Mouse (Mus musculus): ENCODE data around the gene Tet1. TPM values are rescaled to one million over a fixed set of nuclear protein-coding genes. Genes with fewer than 3 reads are reported as not detected.
A peak's percentile ranks its signal among the peaks of the same experiment; 100 is the strongest.

Gene Tet1
- polyA plus RNA-seq, 1 experiment from 2014 or later, result 28.7 TPM

- H3K27me3 ChIP-seq, result no peaks in the 10 kb centered on the region
- H3K9ac ChIP-seq (replicated peaks), result no peak overlapping the region
- no peak for ATAC-seq (ENCODE audit: insufficient number of reproducible peaks, insufficient read depth, low FRiP score, low TSS enrichment, low read depth)
- H3K27ac ChIP-seq, result peak overlapping the region; percentile 47
- H3K4me3 ChIP-seq (replicated peaks), result no peak overlapping the region
- 35% methylated on average over 9 of the region's 9 CpGs for WGBS
- H3K36me3 ChIP-seq, result peaks cover 22% of the 10 kb centered on the region
- peaks cover 9% of the 10 kb centered on the region; the same call in 1 of the 2 replicates for H3K4me1 ChIP-seq (replicated peaks)
- no peaks in the 10 kb centered on the region for H3K9me3 ChIP-seq
- peak overlapping the region; percentile 13 for H3K4me2 ChIP-seq
Measured at GRCm38 (mm10) chr10:62843787-62844491, 64.9 kb downstream of the Tet1 start.

DNA sequence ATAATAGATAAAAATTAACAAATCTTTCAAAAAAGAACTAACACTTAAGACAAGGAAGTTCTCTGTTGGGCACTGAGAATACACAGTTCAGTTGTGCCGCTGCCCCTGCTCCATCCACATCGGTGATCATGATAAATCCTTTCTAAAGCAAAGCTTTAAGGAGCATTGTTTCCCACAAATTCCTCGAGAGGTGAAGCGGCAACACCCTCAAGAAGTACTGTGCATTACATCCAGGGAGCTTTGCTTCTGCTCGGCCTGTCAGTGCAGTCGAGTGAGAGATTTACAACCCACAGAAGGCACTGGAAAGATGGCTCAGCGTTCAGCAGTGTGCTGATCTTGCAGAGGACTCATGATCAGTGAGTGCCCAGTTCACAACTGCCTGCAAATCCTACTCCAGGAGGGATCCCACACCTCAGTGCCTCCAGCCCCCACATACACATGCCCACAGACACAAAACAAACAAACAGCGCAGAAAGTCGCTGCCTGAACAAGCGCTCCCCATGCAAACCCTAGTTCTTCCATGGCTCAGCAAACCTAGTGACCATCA is 66.8 kb downstream of the Tet1 start:
- peaks cover 9% of the 10 kb centered on the region; the same call in 1 of the 2 replicates for H3K4me1 ChIP-seq (replicated peaks)
- H3K4me2 ChIP-seq, result no peak overlapping the region
- WGBS, result 76% methylated on average over 10 of the region's 10 CpGs
- ATAC-seq (ENCODE audit: insufficient number of reproducible peaks, insufficient read depth, low FRiP score, low TSS enrichment, low read depth), result no peak
- peaks cover 38% of the 10 kb centered on the region for H3K36me3 ChIP-seq
- H3K4me3 ChIP-seq (replicated peaks), result no peak overlapping the region
- no peak overlapping the region for H3K27ac ChIP-seq
- no peak overlapping the region for H3K9ac ChIP-seq (replicated peaks)
- no peaks in the 10 kb centered on the region for H3K9me3 ChIP-seq
- no peaks in the 10 kb centered on the region for H3K27me3 ChIP-seq

GRCm38 (mm10) chr10:62840687-62841086 is 68.1 kb downstream of the Tet1 start:
- Histone ChIP-seq H3K9me3 (no peaks in the 10 kb centered on the region), H3K4me3 (replicated peaks) (no peak overlapping the region), H3K36me3 (peaks cover 39% of the 10 kb centered on the region), H3K27ac (no peak overlapping the region), H3K4me2 (no peak overlapping the region), H3K27me3 (no peaks in the 10 kb centered on the region), H3K4me1 (replicated peaks) (peaks cover 9% of the 10 kb centered on the region; the same call in 1 of the 2 replicates), H3K9ac (replicated peaks) (no peak overlapping the region)
- ATAC-seq (ENCODE audit: insufficient number of reproducible peaks, insufficient read depth, low FRiP score, low TSS enrichment, low read depth), result no peak
- WGBS, result 94% methylated on average over 7 of the region's 7 CpGs

GRCm38 (mm10) chr10:62837987-62838386 is 70.8 kb downstream of the Tet1 start:
- no peaks in the 10 kb centered on the region for H3K9me3 ChIP-seq
- no peaks in the 10 kb centered on the region for H3K27me3 ChIP-seq
- WGBS, result 90% methylated on average over 5 of the region's 5 CpGs
- no peak overlapping the region for H3K9ac ChIP-seq (replicated peaks)
- no peaks in the 10 kb centered on the region for H3K4me1 ChIP-seq (replicated peaks)
- no peak for ATAC-seq (ENCODE audit: insufficient number of reproducible peaks, insufficient read depth, low FRiP score, low TSS enrichment, low read depth)
- H3K36me3 ChIP-seq, result peaks cover 55% of the 10 kb centered on the region
- no peak overlapping the region for H3K4me2 ChIP-seq
- no peak overlapping the region for H3K4me3 ChIP-seq (replicated peaks)
- H3K27ac ChIP-seq, result no peak overlapping the region

- no peak for ATAC-seq (ENCODE audit: insufficient number of reproducible peaks, insufficient read depth, low FRiP score, low TSS enrichment, low read depth)
- H3K36me3 ChIP-seq, result peaks cover 62% of the 10 kb centered on the region
- H3K4me1 ChIP-seq (replicated peaks), result no peaks in the 10 kb centered on the region
- H3K4me3 ChIP-seq (replicated peaks), result no peak overlapping the region
- WGBS, result 80% methylated on average over 9 of the region's 9 CpGs
- no peaks in the 10 kb centered on the region for H3K9me3 ChIP-seq
- no peak overlapping the region for H3K9ac ChIP-seq (replicated peaks)
- no peaks in the 10 kb centered on the region for H3K27me3 ChIP-seq
- H3K27ac ChIP-seq, result no peak overlapping the region
- no peak overlapping the region for H3K4me2 ChIP-seq
Measured at GRCm38 (mm10) chr10:62832783-62833182, 76.0 kb downstream of the Tet1 start.

- Histone ChIP-seq H3K9ac (replicated peaks) (no peak overlapping the region), H3K36me3 (peaks cover 58% of the 10 kb centered on the region)
- WGBS, result 87% methylated on average over 2 of the region's 2 CpGs
Measured at GRCm38 (mm10) chr10:62831546-62831945, 77.2 kb downstream of the Tet1 start.

GRCm38 (mm10) chr10:62824474-62824873 is 84.3 kb downstream of the Tet1 start:
- H3K9ac ChIP-seq (replicated peaks), result 0 out of 2 replicates have a peak overlapping the region, but pooled peaks have one; percentile 8
- whole genome bisulfite sequencing, result 91% methylated on average over 8 of the region's 8 CpGs
- H3K27ac ChIP-seq, result no peak overlapping the region
- H3K4me1 ChIP-seq (replicated peaks), result no peaks in the 10 kb centered on the region
- H3K9me3 ChIP-seq, result no peaks in the 10 kb centered on the region
- no peak overlapping the region for H3K4me2 ChIP-seq
- peaks cover 51% of the 10 kb centered on the region for H3K36me3 ChIP-seq
- no peak for ATAC-seq (ENCODE audit: insufficient number of reproducible peaks, insufficient read depth, low FRiP score, low TSS enrichment, low read depth)
- H3K4me3 ChIP-seq (replicated peaks), result no peak overlapping the region
- no peaks in the 10 kb centered on the region for H3K27me3 ChIP-seq

More at GRCm38 (mm10) chr10:62831546-62831945, 77.2 kb downstream of the Tet1 start:
- ATAC-seq (ENCODE audit: insufficient number of reproducible peaks, insufficient read depth, low FRiP score, low TSS enrichment, low read depth), result no peak
- Histone ChIP-seq H3K9me3 (no peaks in the 10 kb centered on the region), H3K4me3 (replicated peaks) (no peak overlapping the region), H3K27me3 (no peaks in the 10 kb centered on the region), H3K4me2 (no peak overlapping the region), H3K27ac (no peak overlapping the region), H3K4me1 (replicated peaks) (no peaks in the 10 kb centered on the region)

- Histone ChIP-seq H3K27ac (no peak overlapping the region), H3K27me3 (no peaks in the 10 kb centered on the region), H3K4me1 (replicated peaks) (no peaks in the 10 kb centered on the region), H3K9ac (replicated peaks) (no peak overlapping the region), H3K9me3 (no peaks in the 10 kb centered on the region), H3K4me2 (no peak overlapping the region), H3K36me3 (peaks cover 55% of the 10 kb centered on the region), H3K4me3 (replicated peaks) (no peak overlapping the region)
- WGBS, result 84% methylated on average over 4 of the region's 4 CpGs
- no peak for ATAC-seq (ENCODE audit: insufficient number of reproducible peaks, insufficient read depth, low FRiP score, low TSS enrichment, low read depth)
Measured at GRCm38 (mm10) chr10:62823431-62823830, 85.4 kb downstream of the Tet1 start.

DNA sequence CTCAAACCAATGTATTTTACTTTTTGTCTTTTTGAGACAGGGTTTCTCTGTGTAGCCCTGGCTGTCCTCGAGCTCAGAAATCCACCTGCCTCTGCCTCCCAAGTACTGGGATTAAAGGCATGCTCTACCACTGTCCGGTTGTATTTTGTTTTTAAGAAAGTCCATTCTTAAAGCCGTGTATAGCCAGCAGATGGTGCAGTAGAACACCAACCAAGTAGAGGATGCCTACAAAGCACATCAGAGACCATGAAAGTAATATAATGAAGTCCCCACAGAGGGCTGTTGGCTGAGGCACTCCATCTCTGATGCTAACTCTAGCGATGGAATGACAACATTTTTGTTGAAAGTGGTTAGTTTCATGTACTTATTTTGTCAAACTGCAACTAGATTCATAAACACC is 98.8 kb downstream of the Tet1 start:
- Histone ChIP-seq H3K4me3 (replicated peaks) (no peak overlapping the region), H3K36me3 (peaks cover 43% of the 10 kb centered on the region), H3K27me3 (no peaks in the 10 kb centered on the region), H3K9me3 (no peaks in the 10 kb centered on the region), H3K27ac (no peak overlapping the region), H3K4me1 (replicated peaks) (no peaks in the 10 kb centered on the region), H3K4me2 (no peak overlapping the region), H3K9ac (replicated peaks) (no peak overlapping the region)
- 89% methylated on average over 4 of the region's 4 CpGs for WGBS
- ATAC-seq (ENCODE audit: insufficient number of reproducible peaks, insufficient read depth, low FRiP score, low TSS enrichment, low read depth), result no peak

- Histone ChIP-seq H3K27ac (no peak overlapping the region), H3K4me2 (no peak overlapping the region), H3K36me3 (peaks cover 34% of the 10 kb centered on the region), H3K27me3 (no peaks in the 10 kb centered on the region), H3K4me3 (replicated peaks) (no peak overlapping the region), H3K4me1 (replicated peaks) (no peaks in the 10 kb centered on the region), H3K9me3 (no peaks in the 10 kb centered on the region), H3K9ac (replicated peaks) (no peak overlapping the region)
- no peak for ATAC-seq (ENCODE audit: insufficient number of reproducible peaks, insufficient read depth, low FRiP score, low TSS enrichment, low read depth)
- WGBS, result 91% methylated on average over 2 of the region's 2 CpGs
Measured at GRCm38 (mm10) chr10:62808766-62809165, 100.0 kb downstream of the Tet1 start.

- 89% methylated on average over 7 of the region's 7 CpGs for WGBS
- Histone ChIP-seq H3K27ac (no peak overlapping the region), H3K9me3 (no peaks in the 10 kb centered on the region), H3K4me2 (no peak overlapping the region), H3K4me1 (replicated peaks) (no peaks in the 10 kb centered on the region), H3K27me3 (no peaks in the 10 kb centered on the region), H3K36me3 (peaks cover 30% of the 10 kb centered on the region), H3K9ac (replicated peaks) (no peak overlapping the region), H3K4me3 (replicated peaks) (no peak overlapping the region)
- ATAC-seq (ENCODE audit: insufficient number of reproducible peaks, insufficient read depth, low FRiP score, low TSS enrichment, low read depth), result no peak
Measured at GRCm38 (mm10) chr10:62808316-62808715, 100.5 kb downstream of the Tet1 start.

- 88% methylated on average over 2 of the region's 2 CpGs for WGBS
- ATAC-seq (ENCODE audit: insufficient number of reproducible peaks, insufficient read depth, low FRiP score, low TSS enrichment, low read depth), result no peak
Measured at GRCm38 (mm10) chr10:62804106-62804505, 104.7 kb downstream of the Tet1 start.

More at GRCm38 (mm10) chr10:62804106-62804505, 104.7 kb downstream of the Tet1 start:
- Histone ChIP-seq H3K4me3 (replicated peaks) (no peak overlapping the region), H3K27ac (no peak overlapping the region), H3K36me3 (peaks cover 8% of the 10 kb centered on the region), H3K9me3 (no peaks in the 10 kb centered on the region), H3K4me2 (no peak overlapping the region), H3K9ac (replicated peaks) (no peak overlapping the region), H3K27me3 (no peaks in the 10 kb centered on the region), H3K4me1 (replicated peaks) (no peaks in the 10 kb centered on the region)

All from limb, embryonic 12.5 days (tissue).